Mouse (Mus musculus) CD4-positive, CD25-positive, alpha-beta regulatory T cell, adult 9 weeks (primary cell): ENCODE data around the gene Zfp105. TPM values are rescaled to one million over a fixed set of nuclear protein-coding genes. Genes with fewer than 3 reads are reported as not detected.

ENCODE experiments used
- polyA plus RNA-seq: library from polyadenylated mRNA; unstranded; fragments of 100-300 nt; shearing (Covaris generic); gene quantifications from one replicate; pipeline ENCODE4 v1.2.1, GENCODE M21; 2017

Gene Zfp105
- polyA plus RNA-seq = not detected

DNA sequence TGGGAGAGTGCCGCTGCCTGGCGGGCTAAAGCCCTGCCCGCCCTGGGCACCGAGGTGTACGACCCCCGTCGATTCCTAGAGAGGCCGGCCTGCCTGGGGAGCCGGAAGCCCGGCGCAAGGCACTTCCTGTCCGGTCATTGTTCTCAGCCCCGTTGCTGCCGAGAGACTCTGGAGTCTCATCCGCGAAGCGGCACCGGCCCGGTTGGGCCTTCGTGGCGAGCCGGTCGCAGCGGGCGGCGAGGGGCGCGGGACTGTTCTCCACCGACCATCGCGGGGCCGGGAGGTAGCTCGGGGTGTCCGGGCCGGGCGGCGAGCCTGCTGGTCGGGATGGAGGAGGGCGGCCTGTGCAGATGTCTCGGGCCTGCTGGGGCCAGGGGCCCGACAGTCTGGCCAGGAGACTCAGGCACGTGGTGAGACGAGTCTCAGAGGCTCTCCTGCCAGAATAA, at the start of gene Zfp105:
Gene Zfp105 (plus strand): TSS at position 137 of the 446 bp plus-strand sequence.

DNA sequence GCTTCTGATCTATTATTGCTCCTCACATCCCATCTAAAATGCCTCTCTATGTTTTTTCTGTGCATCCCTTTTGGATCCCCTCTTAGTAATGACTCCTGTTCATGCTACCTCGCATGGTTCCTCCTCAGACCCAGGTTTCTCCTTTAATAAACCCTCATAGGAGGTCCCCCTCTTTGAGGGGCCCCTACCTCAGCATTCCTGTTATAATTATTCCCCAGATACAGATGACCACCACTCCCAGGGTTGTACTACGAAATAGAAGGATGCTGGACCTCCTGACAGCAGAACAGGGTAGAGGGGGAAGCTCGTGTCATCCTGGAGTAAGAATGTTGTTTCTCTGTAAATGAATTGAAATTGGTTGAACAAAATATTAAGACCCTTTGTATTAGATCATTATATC, 37.5 kb upstream of the Zfp105 start, which contains the start of gene Zkscan7:
Gene Zkscan7 (plus strand): TSS at position 301 of the 400 bp plus-strand sequence.

DNA sequence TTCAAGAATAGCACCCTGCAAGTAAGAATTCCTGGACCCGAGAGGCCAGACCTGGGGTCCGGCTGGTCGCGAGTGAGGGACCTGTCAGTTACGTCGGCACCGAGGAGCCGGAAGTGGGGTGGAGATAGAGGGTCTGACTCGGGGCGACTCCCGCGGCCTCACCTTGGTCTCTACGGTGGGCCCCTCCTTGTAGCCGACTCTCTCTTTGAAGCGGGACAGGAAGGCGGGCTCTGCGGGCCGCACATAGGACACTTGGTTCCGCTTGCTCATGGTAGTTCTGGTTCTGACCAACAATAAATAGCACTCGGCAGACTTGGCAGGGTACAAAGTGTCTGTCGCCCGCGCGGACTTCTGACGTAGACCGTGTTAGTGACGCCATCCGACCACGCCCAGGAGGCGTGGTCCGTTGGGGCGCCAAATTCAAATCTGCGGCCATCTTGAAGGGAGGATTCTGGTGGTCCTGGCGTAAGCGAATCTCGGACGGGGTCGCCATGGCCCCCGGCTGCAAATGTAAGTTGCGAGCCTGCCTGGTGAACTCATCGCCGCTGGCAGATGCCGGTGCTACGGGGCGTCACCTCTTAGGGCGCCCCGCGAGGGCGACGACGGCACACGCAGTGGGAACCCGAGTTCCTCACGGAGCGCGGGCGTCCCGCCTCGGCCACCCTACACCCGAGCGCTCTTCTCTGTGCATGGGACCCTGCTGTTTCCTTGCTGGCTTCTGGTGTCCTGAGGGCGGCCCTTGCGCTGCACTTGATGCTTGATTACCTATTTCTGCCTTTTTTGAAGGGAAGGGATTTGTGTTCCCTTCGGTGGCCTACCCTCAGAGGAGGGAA, 28.0 kb downstream of the Zfp105 start, which contains the start of the genes 1110059G10Rik and Kif15:
Gene 1110059G10Rik (minus strand): TSS at position 358 of the 833 bp plus-strand sequence.
Gene Kif15 (plus strand): TSS at position 404 of the 833 bp plus-strand sequence.

Other genes starting within 250 kb of the Zfp105 start
- gene Topaz1, start 175.7 kb upstream of the Zfp105 start, polyA plus RNA-seq = not detected
- gene Tcaim, start 117.5 kb upstream of the Zfp105 start, polyA plus RNA-seq = 18.4 TPM
- 1.7 TPM for gene Gm35549, start 79.0 kb upstream of the Zfp105 start, polyA plus RNA-seq
- gene Zfp445, start 57.1 kb upstream of the Zfp105 start, polyA plus RNA-seq = 109 TPM
- 4.9 TPM for gene Zkscan7, start 37.4 kb upstream of the Zfp105 start, polyA plus RNA-seq
- gene 1110059G10Rik, start 27.9 kb downstream of the Zfp105 start, polyA plus RNA-seq = 37.2 TPM
- 6.5 TPM for gene Kif15, start 28.0 kb downstream of the Zfp105 start, polyA plus RNA-seq
- gene Tmem42, start 98.3 kb downstream of the Zfp105 start, polyA plus RNA-seq = 13.7 TPM
- 0.93 TPM for gene Tgm4, start 111.7 kb downstream of the Zfp105 start, polyA plus RNA-seq
- 10.9 TPM for gene Zdhhc3, start 190.1 kb downstream of the Zfp105 start, polyA plus RNA-seq
- 119 TPM for gene Exosc7, start 190.1 kb downstream of the Zfp105 start, polyA plus RNA-seq
- gene Clec3b, start 227.9 kb downstream of the Zfp105 start, polyA plus RNA-seq = not detected